Mouse (Mus musculus): Measurements from ENCODE around the gene Sidt1. TPM values are rescaled to one million over a fixed set of nuclear protein-coding genes. Genes with fewer than 3 reads are reported as not detected.
"Not testable (repeated sequence)": the region's sequence is repeated elsewhere in the genome, so short reads cannot be mapped to it uniquely, and the experiment has no call there.

Sidt1 gene
- polyA plus RNA-seq, 1 experiment from 2014 or later: 0.71 TPM

DNA sequence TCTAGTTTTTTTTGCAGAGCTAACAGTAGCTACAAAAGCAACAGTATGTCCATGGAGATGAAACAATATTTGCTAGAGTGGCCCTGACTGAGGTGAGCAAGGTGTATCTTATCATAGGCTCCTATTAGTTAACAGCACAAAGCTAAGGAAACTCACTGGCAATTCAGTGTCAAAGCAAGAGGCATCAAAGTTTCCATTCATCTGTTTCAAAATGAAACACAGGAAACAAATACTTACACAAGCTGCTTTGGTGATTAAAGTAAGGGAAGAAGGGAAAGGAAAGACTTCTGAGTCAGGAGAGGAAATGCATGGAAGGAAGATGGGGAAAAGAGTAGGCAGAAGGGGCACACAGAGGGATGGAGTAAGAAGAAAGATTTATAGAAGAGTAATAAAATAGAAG lies 39.0 kb downstream of the Sidt1 start:
- no peaks in the 10 kb centered on the region for H3K4me1 ChIP-seq
- no peaks in the 10 kb centered on the region for H3K36me3 ChIP-seq
- H3K4me2 ChIP-seq (replicated peaks): no peak overlapping the region
- ATAC-seq (ENCODE audit: low FRiP score): no peak
- H3K4me3 ChIP-seq: no peak overlapping the region
- H3K9ac ChIP-seq: no peak overlapping the region
- no peaks in the 10 kb centered on the region for H3K27me3 ChIP-seq
- H3K9me3 ChIP-seq (replicated peaks): no peaks in the 10 kb centered on the region
- no peak overlapping the region for H3K27ac ChIP-seq

GRCm38 (mm10) chr16:44292681-44293080 lies 40.3 kb downstream of the Sidt1 start:
- not testable (repeated sequence) for H3K4me1 ChIP-seq; H3K4me2 ChIP-seq (replicated peaks); H3K36me3 ChIP-seq; H3K9me3 ChIP-seq (replicated peaks); H3K27me3 ChIP-seq; H3K27ac ChIP-seq; ATAC-seq (ENCODE audit: low FRiP score); H3K4me3 ChIP-seq; H3K9ac ChIP-seq
- 97% methylated on average over 2 of the region's 2 CpGs for WGBS

GRCm38 (mm10) chr16:44289004-44289648 lies 43.9 kb downstream of the Sidt1 start:
- H3K4me3 ChIP-seq: no peak overlapping the region
- H3K4me1 ChIP-seq: no peaks in the 10 kb centered on the region
- H3K4me2 ChIP-seq (replicated peaks): no peak overlapping the region
- H3K27ac ChIP-seq: no peak overlapping the region
- H3K9ac ChIP-seq: no peak overlapping the region
- H3K9me3 ChIP-seq (replicated peaks): no peaks in the 10 kb centered on the region
- WGBS: 78% methylated on average over 4 of the region's 4 CpGs
- no peak for ATAC-seq (ENCODE audit: low FRiP score)
- H3K27me3 ChIP-seq: no peaks in the 10 kb centered on the region
- no peaks in the 10 kb centered on the region for H3K36me3 ChIP-seq

GRCm38 (mm10) chr16:44287356-44287950 lies 45.5 kb downstream of the Sidt1 start:
- no peak for ATAC-seq (ENCODE audit: low FRiP score)
- Histone ChIP-seq H3K27ac (no peak overlapping the region), H3K9ac (no peak overlapping the region), H3K36me3 (no peaks in the 10 kb centered on the region), H3K4me3 (no peak overlapping the region), H3K4me2 (replicated peaks) (no peak overlapping the region), H3K4me1 (no peaks in the 10 kb centered on the region), H3K27me3 (no peaks in the 10 kb centered on the region), H3K9me3 (replicated peaks) (no peaks in the 10 kb centered on the region)
- 69% methylated on average over 7 of the region's 7 CpGs for WGBS

GRCm38 (mm10) chr16:44282614-44283325 lies 50.2 kb downstream of the Sidt1 start:
- no peaks in the 10 kb centered on the region for H3K36me3 ChIP-seq
- WGBS: 70% methylated on average over 5 of the region's 5 CpGs
- no peaks in the 10 kb centered on the region for H3K9me3 ChIP-seq (replicated peaks)
- H3K27ac ChIP-seq: no peak overlapping the region
- ATAC-seq (ENCODE audit: low FRiP score): no peak
- no peak overlapping the region for H3K4me3 ChIP-seq
- H3K9ac ChIP-seq: no peak overlapping the region
- no peak overlapping the region for H3K4me2 ChIP-seq (replicated peaks)
- H3K4me1 ChIP-seq: no peaks in the 10 kb centered on the region
- no peaks in the 10 kb centered on the region for H3K27me3 ChIP-seq

GRCm38 (mm10) chr16:44282036-44282435 lies 51.0 kb downstream of the Sidt1 start:
- Histone ChIP-seq H3K27me3 (no peaks in the 10 kb centered on the region), H3K4me3 (no peak overlapping the region), H3K27ac (no peak overlapping the region), H3K4me1 (no peaks in the 10 kb centered on the region), H3K9me3 (replicated peaks) (no peaks in the 10 kb centered on the region), H3K9ac (no peak overlapping the region), H3K4me2 (replicated peaks) (no peak overlapping the region), H3K36me3 (no peaks in the 10 kb centered on the region)
- ATAC-seq (ENCODE audit: low FRiP score): no peak
- 73% methylated on average over 3 of the region's 3 CpGs for WGBS

DNA sequence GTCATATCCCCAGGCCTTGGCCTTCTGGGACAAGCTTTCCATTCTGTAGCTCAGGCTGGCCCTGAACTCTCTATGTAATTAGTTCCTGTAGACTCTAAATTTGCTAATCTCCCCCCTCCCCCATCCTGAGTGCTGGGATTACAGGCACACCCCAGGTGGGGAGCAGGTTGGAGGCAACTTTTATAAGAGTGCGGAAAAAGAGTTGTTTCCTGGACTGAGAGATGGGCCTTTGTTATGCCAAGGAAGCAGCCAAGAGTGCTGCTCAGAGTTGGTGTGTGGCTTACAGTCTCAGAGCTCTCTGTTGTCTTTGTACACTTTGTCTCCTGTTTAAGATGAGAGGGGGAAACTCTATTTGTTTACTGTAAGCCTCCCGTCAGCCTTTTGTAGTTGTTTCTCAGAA lies 52.2 kb downstream of the Sidt1 start:
- Histone ChIP-seq H3K4me1 (no peaks in the 10 kb centered on the region), H3K27me3 (no peaks in the 10 kb centered on the region), H3K4me2 (replicated peaks) (no peak overlapping the region), H3K36me3 (no peaks in the 10 kb centered on the region), H3K9ac (no peak overlapping the region), H3K27ac (no peak overlapping the region), H3K4me3 (no peak overlapping the region), H3K9me3 (replicated peaks) (no peaks in the 10 kb centered on the region)
- ATAC-seq (ENCODE audit: low FRiP score): no peak
- WGBS: 46% methylated on average over 2 of the region's 2 CpGs

- no peak overlapping the region for H3K27ac ChIP-seq
- WGBS: 96% methylated on average over 10 of the region's 10 CpGs
- no peak for ATAC-seq (ENCODE audit: low FRiP score)
- H3K27me3 ChIP-seq: no peaks in the 10 kb centered on the region
- no peak overlapping the region for H3K4me2 ChIP-seq (replicated peaks)
- no peaks in the 10 kb centered on the region for H3K4me1 ChIP-seq
- H3K9ac ChIP-seq: no peak overlapping the region
- H3K36me3 ChIP-seq: no peaks in the 10 kb centered on the region
- no peak overlapping the region for H3K4me3 ChIP-seq
- H3K9me3 ChIP-seq (replicated peaks): no peaks in the 10 kb centered on the region
Observed at GRCm38 (mm10) chr16:44277212-44277611, 55.8 kb downstream of the Sidt1 start.

- Histone ChIP-seq H3K9me3 (replicated peaks) (no peaks in the 10 kb centered on the region), H3K4me3 (no peak overlapping the region), H3K27me3 (no peaks in the 10 kb centered on the region), H3K4me1 (no peaks in the 10 kb centered on the region), H3K4me2 (replicated peaks) (no peak overlapping the region), H3K9ac (no peak overlapping the region), H3K27ac (no peak overlapping the region), H3K36me3 (no peaks in the 10 kb centered on the region)
- 68% methylated on average over 9 of the region's 9 CpGs for WGBS
- no peak for ATAC-seq (ENCODE audit: low FRiP score)
Observed at GRCm38 (mm10) chr16:44271371-44272038, 61.5 kb downstream of the Sidt1 start.

GRCm38 (mm10) chr16:44270606-44271005 lies 62.4 kb downstream of the Sidt1 start:
- Histone ChIP-seq H3K27ac (no peak overlapping the region), H3K9me3 (replicated peaks) (no peaks in the 10 kb centered on the region), H3K27me3 (no peaks in the 10 kb centered on the region), H3K4me1 (no peaks in the 10 kb centered on the region), H3K9ac (no peak overlapping the region), H3K4me2 (replicated peaks) (no peak overlapping the region), H3K36me3 (no peaks in the 10 kb centered on the region), H3K4me3 (no peak overlapping the region)
- ATAC-seq (ENCODE audit: low FRiP score): no peak
- 81% methylated on average over 5 of the region's 5 CpGs for WGBS

- no peak overlapping the region for H3K9ac ChIP-seq
- no peaks in the 10 kb centered on the region for H3K9me3 ChIP-seq (replicated peaks)
- 78% methylated on average over 6 of the region's 6 CpGs for WGBS
- ATAC-seq (ENCODE audit: low FRiP score): no peak
- H3K4me3 ChIP-seq: no peak overlapping the region
- H3K27me3 ChIP-seq: no peaks in the 10 kb centered on the region
- H3K4me1 ChIP-seq: no peaks in the 10 kb centered on the region
- no peak overlapping the region for H3K27ac ChIP-seq
- H3K4me2 ChIP-seq (replicated peaks): no peak overlapping the region
- no peaks in the 10 kb centered on the region for H3K36me3 ChIP-seq
Observed at GRCm38 (mm10) chr16:44269578-44269977, 63.4 kb downstream of the Sidt1 start.

DNA sequence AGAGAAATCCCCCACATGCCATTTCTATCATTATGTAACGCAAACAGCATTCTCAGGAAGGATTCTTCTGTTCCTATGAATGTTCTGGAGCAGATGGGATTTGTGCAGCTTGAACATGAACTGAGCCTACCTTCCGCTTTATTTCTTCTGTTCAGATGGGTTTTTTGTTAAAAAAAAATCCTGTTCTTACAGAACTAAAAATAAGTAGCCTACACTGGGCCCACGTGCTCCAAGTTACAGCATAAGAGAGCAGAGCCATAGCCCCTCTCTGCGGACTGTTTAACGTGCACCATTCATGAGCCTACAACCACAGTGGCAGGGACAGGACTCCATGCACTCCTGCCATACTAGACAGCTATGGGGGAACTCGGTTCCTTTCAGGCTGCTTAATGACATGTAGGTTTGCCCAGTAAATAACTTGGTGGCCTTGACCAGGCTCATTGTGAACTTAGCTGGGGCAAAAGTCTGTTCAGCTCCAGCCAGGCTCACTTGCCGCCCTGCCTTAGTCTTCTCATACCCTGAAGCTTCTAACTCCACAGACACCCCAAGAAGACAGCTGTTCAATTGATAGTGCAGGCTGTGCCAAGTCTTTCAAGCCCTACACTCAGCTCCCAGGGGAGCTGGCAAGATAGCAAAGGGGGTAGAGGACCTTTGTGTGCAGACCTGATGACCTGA lies 64.3 kb downstream of the Sidt1 start:
- no peak overlapping the region for H3K4me2 ChIP-seq (replicated peaks)
- H3K4me3 ChIP-seq: no peak overlapping the region
- H3K27me3 ChIP-seq: no peaks in the 10 kb centered on the region
- H3K27ac ChIP-seq: no peak overlapping the region
- WGBS: 92% methylated on average over 7 of the region's 7 CpGs
- ATAC-seq (ENCODE audit: low FRiP score): no peak
- no peak overlapping the region for H3K9ac ChIP-seq
- H3K9me3 ChIP-seq (replicated peaks): no peaks in the 10 kb centered on the region
- H3K36me3 ChIP-seq: no peaks in the 10 kb centered on the region
- no peaks in the 10 kb centered on the region for H3K4me1 ChIP-seq

Measured in hindbrain, embryonic 12.5 days (tissue).